Mouse (Mus musculus): ENCODE data around the gene Rbp1.

DNA sequence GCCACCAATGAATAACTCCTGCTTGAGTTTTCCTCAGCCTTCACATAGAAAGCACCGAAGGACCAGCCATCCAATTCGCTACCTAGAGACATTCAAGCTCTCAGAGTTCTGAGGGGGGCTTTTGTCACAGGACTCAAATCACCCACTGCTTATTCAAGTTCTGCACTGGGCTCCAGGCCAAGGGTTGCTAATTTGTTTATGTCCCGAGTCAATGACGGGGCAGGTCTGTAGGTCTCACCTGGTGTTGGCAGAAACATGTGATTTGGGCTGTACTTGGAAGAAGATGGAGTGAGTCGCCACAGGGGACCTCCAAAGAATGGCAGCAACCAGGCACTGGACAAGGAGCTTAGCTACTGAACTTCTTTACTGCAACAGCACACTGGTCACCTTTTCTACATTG is 68.3 kb downstream of the Rbp1 start:
- TF ChIP-seq POLR2A (IDR thresholded peaks at IDR 0.05; ENCODE audit: extremely low read depth, insufficient read depth, low read length), result no peak
- TF ChIP-seq CTCF (IDR thresholded peaks at IDR 0.05; ENCODE audit: low read depth, low read length), result no peak
